ENCODE assay signal across 8 mouse cellular contexts in the genomic region with DNA sequence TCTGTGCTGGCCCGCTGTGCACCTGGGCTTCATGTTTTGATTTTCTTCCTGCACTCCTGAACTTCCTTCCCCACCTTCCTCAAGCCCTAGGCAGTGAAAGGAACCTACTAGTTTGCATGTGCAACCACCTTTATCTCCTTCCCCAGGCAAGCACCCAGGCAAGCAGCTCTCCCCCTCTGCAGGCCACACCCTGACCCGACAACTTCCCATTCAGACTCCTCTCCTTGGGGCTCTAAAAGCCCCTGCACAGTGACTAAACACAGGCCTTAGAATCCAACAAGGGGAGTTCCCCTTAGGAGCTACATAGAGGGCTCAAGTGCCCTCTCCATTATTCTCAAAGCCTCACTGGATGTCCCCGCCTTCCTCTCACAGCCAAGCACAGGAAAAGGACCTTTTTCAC. TPM values are rescaled to one million over a fixed set of nuclear protein-coding genes. Genes with fewer than 3 reads are reported as not detected.
DNase-seq lines count a peak whose midpoint lies in the region; ATAC-seq and TF ChIP-seq lines count a peak whose summit lies in the region.

No protein-coding gene starts in this region.

- TF ChIP-seq POLR2A in MEL (IDR thresholded peaks at IDR 0.05; ENCODE audit: control insufficient read depth in 1 of 2, insufficient read depth in 1 of 2, low read depth in 1 of 2, low read length in 2 of 2, poor library complexity in 1 of 2), result no peak

- intact Hi-C loops in gastrocnemius, adult 2 months (cut with DNase I), result loop anchor here (5.0 kb wide), 1 partner anchor 49 kb away; the partner anchor contains the start of genes Ears2 and Ubfd1

- H3K4me2 ChIP-seq in midbrain, postnatal 0 days (ENCODE audit: low read depth, low read length, poor library complexity, severe bottlenecking), result peak overlapping the region; percentile 18; the same call in 1 of the 2 replicates

- peaks cover 36% of the 10 kb centered on the region for H3K79me2 ChIP-seq in MEL (ENCODE audit: control insufficient read depth, insufficient read depth, low read length, poor library complexity)

- H3K27ac ChIP-seq in MEL (ENCODE audit: control insufficient read depth, low read depth, low read length), result peak overlapping the region; percentile 70
- H3K27ac ChIP-seq in midbrain, postnatal 0 days (ENCODE audit: low read depth, low read length), result no peak overlapping the region
- H3K27ac ChIP-seq in gastrocnemius, adult 2 months, result no peak overlapping the region

- H3K4me3 ChIP-seq in MEL (ENCODE audit: control insufficient read depth in 1 of 2, insufficient read depth in 1 of 2, low read depth in 2 of 2, low read length in 2 of 2), result no peak overlapping the region
- no peak overlapping the region for H3K4me3 ChIP-seq in midbrain, postnatal 0 days (ENCODE audit: low read depth, low read length)
- no peak overlapping the region for H3K4me3 ChIP-seq in gastrocnemius, adult 2 months

- H3K4me1 ChIP-seq in MEL (ENCODE audit: control insufficient read depth in 1 of 2, insufficient read depth in 2 of 2, low read length in 2 of 2), result peaks cover 19 to 35% of the 10 kb centered on the region in 2 experiments
- H3K4me1 ChIP-seq in midbrain, postnatal 0 days (ENCODE audit: insufficient read depth, low read length), result peaks cover 14% of the 10 kb centered on the region

- peak; percentile 70 to 78 for TF ChIP-seq EP300 in MEL (IDR thresholded peaks at IDR 0.05; ENCODE audit: low read depth in 1 of 2, low read length in 2 of 2)

- no peaks in the 10 kb centered on the region for H3K27me3 ChIP-seq in MEL (ENCODE audit: control insufficient read depth in 1 of 2, insufficient read depth in 2 of 2, low read length in 2 of 2)
- H3K27me3 ChIP-seq in midbrain, postnatal 0 days (ENCODE audit: insufficient read depth, low read length), result no peaks in the 10 kb centered on the region

- ATAC-seq in erythroblast, adult 5-6 weeks (replicated peaks; ENCODE audit: low FRiP score, poor library complexity, severe bottlenecking), result peak; percentile 75
- no peak for ATAC-seq in midbrain, postnatal 0 days (ENCODE audit: low FRiP score)

- 63% methylated on average over 3 of the region's 3 CpGs for WGBS in midbrain, postnatal 0 days

- peak; percentile 90 for DNase-seq in MEL (ENCODE audit: low read depth, low spot score)
- peak; percentile 82 for DNase-seq in liver
- no peak for DNase-seq in midbrain, postnatal 0 days (ENCODE audit: low spot score)
- DNase-seq in right cerebral cortex, postnatal 14 days, result no peak
- DNase-seq in T-cell, adult 2 months (ENCODE audit: low spot score), result no peak
- no peak for DNase-seq in cerebellum, postnatal 25 days
- DNase-seq in gastrocnemius, adult 2 months, result no peak

- no peak for TF ChIP-seq CTCF in MEL (IDR thresholded peaks at IDR 0.05 in 2 of 3, conservative IDR thresholded peaks at IDR 0.05 in 1 of 3; ENCODE audit: control insufficient read depth in 1 of 3, insufficient read depth in 1 of 3, low read depth in 2 of 3, low read length in 3 of 3, poor library complexity in 1 of 3, severe bottlenecking in 1 of 3)
- no peak for TF ChIP-seq CTCF in midbrain, postnatal 0 days (IDR thresholded peaks at IDR 0.05)
- TF ChIP-seq CTCF in gastrocnemius, adult 2 months (IDR thresholded peaks at IDR 0.05), result no peak

- peaks cover 0 to 33% of the 10 kb centered on the region in 2 experiments; a peak in 2 of 4 replicates for H3K36me3 ChIP-seq in MEL (ENCODE audit: control insufficient read depth in 1 of 2, insufficient read depth in 2 of 2, low read length in 2 of 2)
- no peaks in the 10 kb centered on the region for H3K36me3 ChIP-seq in midbrain, postnatal 0 days (ENCODE audit: insufficient read depth, low read length)

- H3K9me3 ChIP-seq in MEL (replicated peaks; ENCODE audit: insufficient read depth, low read length), result no peaks in the 10 kb centered on the region
- no peaks in the 10 kb centered on the region for H3K9me3 ChIP-seq in midbrain, postnatal 0 days (ENCODE audit: low read length)

- no peak for TF ChIP-seq RAD21 in MEL (IDR thresholded peaks at IDR 0.05; ENCODE audit: low read depth, low read length)

- H3K9ac ChIP-seq in MEL (ENCODE audit: control insufficient read depth, low read depth, low read length, poor library complexity, severe bottlenecking), result peak overlapping the region; percentile 18; the same call in 1 of the 2 replicates
- H3K9ac ChIP-seq in midbrain, postnatal 0 days (replicated peaks; ENCODE audit: low read length, poor library complexity, severe bottlenecking), result no peak overlapping the region

TF ChIP-seq in MEL, 35 proteins besides CTCF, POLR2A, EP300 and RAD21 (continues in another document):
- TF ChIP-seq USF1 (IDR thresholded peaks at IDR 0.05; ENCODE audit: low read depth, low read length) (no peak), NRF1 (IDR thresholded peaks at IDR 0.05; ENCODE audit: insufficient read depth, low read depth, low read length, poor library complexity, severe bottlenecking) (no peak), CHD2 (IDR thresholded peaks at IDR 0.05; ENCODE audit: low read length) (no peak), JUND (IDR thresholded peaks at IDR 0.05; ENCODE audit: low read depth, low read length) (no peak), MYC (IDR thresholded peaks at IDR 0.05; ENCODE audit: low read depth, low read length) (peak; percentile 63; the same call in 1 of the 2 replicates), BHLHE40 (IDR thresholded peaks at IDR 0.05; ENCODE audit: borderline replicate concordance, low read depth, low read length) (peak; percentile 92), TAL1 (IDR thresholded peaks at IDR 0.05; ENCODE audit: low read length) (peak; percentile 66), RCOR1 (IDR thresholded peaks at IDR 0.05; ENCODE audit: low read depth, low read length) (peak; percentile 71), ZMIZ1 (IDR thresholded peaks at IDR 0.05; ENCODE audit: low read depth, low read length) (no peak), ELF1 (IDR thresholded peaks at IDR 0.05; ENCODE audit: low read depth, low read length) (0 out of 2 replicates have a peak, but pooled peaks have one; percentile 24), ETS1 (IDR thresholded peaks at IDR 0.05; ENCODE audit: low read depth, low read length) (peak; percentile 64; the same call in 1 of the 2 replicates), ZC3H11A (IDR thresholded peaks at IDR 0.05; ENCODE audit: low read depth, low read length) (no peak), MAZ (IDR thresholded peaks at IDR 0.05; ENCODE audit: low read depth, low read length) (no peak; the same call in 1 of the 2 replicates), ZKSCAN1 (IDR thresholded peaks at IDR 0.05; ENCODE audit: low read depth, low read length) (no peak), POLR2AphosphoS2 (IDR thresholded peaks at IDR 0.05; ENCODE audit: low read length) (no peak), SMC3 (IDR thresholded peaks at IDR 0.05; ENCODE audit: low read depth, low read length) (no peak; the same call in 1 of the 2 replicates), GATA1 (IDR thresholded peaks at IDR 0.05; ENCODE audit: low read depth, low read length) (peak; percentile 74), TBP (IDR thresholded peaks at IDR 0.05; ENCODE audit: low read depth, low read length) (peak; percentile 63; the same call in 1 of the 2 replicates), MYB (IDR thresholded peaks at IDR 0.05; ENCODE audit: low read depth, low read length) (no peak), UBTF (IDR thresholded peaks at IDR 0.05; ENCODE audit: borderline replicate concordance, insufficient read depth, low read depth, low read length) (0 out of 2 replicates have a peak, but pooled peaks have one; percentile 27), ZNF384 (IDR thresholded peaks at IDR 0.05; ENCODE audit: low read depth, low read length) (no peak)

RNA-seq across cellular contexts. Expression of gene Gga2, which starts 2.8 kb away (rescaled TPM):
- 30.1 and 35.2 TPM in 2 replicates for total RNA-seq in MEL (2012; rRNA removed)
- polyA plus RNA-seq in MEL (2012; ENCODE audit: insufficient read depth in 1 of 2, insufficient read length in 2 of 2, low read depth in 1 of 2, low replicate concordance in 2 of 2, missing spikeins in 1 of 2), result 10 to 100 TPM; 29.5 to 95.3 TPM
- total RNA-seq in erythroblast, adult 5-6 weeks (2015; ENCODE audit: low replicate concordance), result 3.6 and 5.4 TPM in 2 replicates
- 3.2 and 5.2 TPM in 2 replicates for total RNA-seq in erythroblast, adult 5-6 weeks (2017; ENCODE audit: low replicate concordance)
- total RNA-seq in midbrain, postnatal 0 days (2014; rRNA removed), result 25.4 and 27.2 TPM in 2 replicates
- 20.1 and 22.2 TPM in 2 replicates for polyA plus RNA-seq in midbrain, postnatal 0 days (2015; fragmentation: Nextera tagmentation; extraction: Ambion mirVana)
- total RNA-seq in gastrocnemius, adult 2 months (2021), result 10 to 100 TPM; 12.2 to 13.5 TPM

RNA-seq across cellular contexts. Expression of gene Cog7, which starts 36.7 kb away (rescaled TPM):
- total RNA-seq in MEL (2012; rRNA removed), result 17.1 and 17.7 TPM in 2 replicates
- polyA plus RNA-seq in MEL (2012; ENCODE audit: insufficient read depth in 1 of 2, insufficient read length in 2 of 2, low read depth in 1 of 2, low replicate concordance in 2 of 2, missing spikeins in 1 of 2), result 10 to 100 TPM in 1 of 2 experiments, not detected in 1; 21.2 TPM
- total RNA-seq in erythroblast, adult 5-6 weeks (2015; ENCODE audit: low replicate concordance), result 0.19 and 4.4 TPM in 2 replicates
- total RNA-seq in erythroblast, adult 5-6 weeks (2017; ENCODE audit: low replicate concordance), result 2.5 and 4.2 TPM in 2 replicates
- total RNA-seq in midbrain, postnatal 0 days (2014; rRNA removed), result 34.9 and 41.3 TPM in 2 replicates
- 22.4 and 27.4 TPM in 2 replicates for polyA plus RNA-seq in midbrain, postnatal 0 days (2015; fragmentation: Nextera tagmentation; extraction: Ambion mirVana)
- total RNA-seq in gastrocnemius, adult 2 months (2021), result 10 to 100 TPM; 10.5 to 13.9 TPM

RNA-seq across cellular contexts. Expression of gene Ubfd1, which starts 48.7 kb away (rescaled TPM):
- 29.2 and 31.2 TPM in 2 replicates for total RNA-seq in MEL (2012; rRNA removed)
- 10 to 100 TPM in 1 of 2 experiments, not detected in 1; 33.8 TPM for polyA plus RNA-seq in MEL (2012; ENCODE audit: insufficient read depth in 1 of 2, insufficient read length in 2 of 2, low read depth in 1 of 2, low replicate concordance in 2 of 2, missing spikeins in 1 of 2)
- total RNA-seq in erythroblast, adult 5-6 weeks (2015; ENCODE audit: low replicate concordance), result 6.7 and 9.8 TPM in 2 replicates
- total RNA-seq in erythroblast, adult 5-6 weeks (2017; ENCODE audit: low replicate concordance), result 5.5 and 7.7 TPM in 2 replicates
- total RNA-seq in midbrain, postnatal 0 days (2014; rRNA removed), result 124 and 137 TPM in 2 replicates
- 63.2 and 69.0 TPM in 2 replicates for polyA plus RNA-seq in midbrain, postnatal 0 days (2015; fragmentation: Nextera tagmentation; extraction: Ambion mirVana)
- 10 to 100 TPM; 23.2 to 25.5 TPM for total RNA-seq in gastrocnemius, adult 2 months (2021)

RNA-seq across cellular contexts. Expression of gene Ears2, which starts 48.8 kb away (rescaled TPM):
- total RNA-seq in MEL (2012; rRNA removed), result 8.8 and 9.9 TPM in 2 replicates
- 10 to 100 TPM in 1 of 2 experiments, not detected in 1; 12.8 TPM for polyA plus RNA-seq in MEL (2012; ENCODE audit: insufficient read depth in 1 of 2, insufficient read length in 2 of 2, low read depth in 1 of 2, low replicate concordance in 2 of 2, missing spikeins in 1 of 2)
- total RNA-seq in erythroblast, adult 5-6 weeks (2015; ENCODE audit: low replicate concordance), result 0.42 TPM in 1 of 2 replicates, not detected in the other
- 0.43 and 0.56 TPM in 2 replicates for total RNA-seq in erythroblast, adult 5-6 weeks (2017; ENCODE audit: low replicate concordance)
- 14.0 and 15.3 TPM in 2 replicates for total RNA-seq in midbrain, postnatal 0 days (2014; rRNA removed)
- 7.2 and 7.5 TPM in 2 replicates for polyA plus RNA-seq in midbrain, postnatal 0 days (2015; fragmentation: Nextera tagmentation; extraction: Ambion mirVana)
- total RNA-seq in gastrocnemius, adult 2 months (2021), result 1 to 10 TPM; 6.6 to 8.2 TPM

Comparison
In these comparisons a context has a peak if more than half of its experiments do, and no peak if none do; other contexts are left out.
1. DNase-seq: peak in MEL (single experiment) and liver (single experiment); none in midbrain, postnatal 0 days (single experiment), right cerebral cortex, postnatal 14 days (single experiment), T-cell, adult 2 months (single experiment), cerebellum, postnatal 25 days (0 of 2) and gastrocnemius, adult 2 months (single experiment).